Mouse (Mus musculus) liver, adult 2 months (tissue): ENCODE measurements around the gene Get4.

Experiments used
- CTCF ChIP-seq: fragments of 200-500 bp; IDR thresholded peaks from 2 replicates; pipeline ENCODE4 v1.5.1; 2011; ENCODE audit warnings: low read depth, low read length, control low read depth
- POLR2A ChIP-seq: fragments of 200-500 bp; IDR thresholded peaks from 2 replicates; pipeline ENCODE4 v1.6.1; 2011; ENCODE audit warnings: low read length, control low read depth; ENCODE audit not compliant: insufficient read depth; ENCODE audit errors: extremely low read depth

- TF ChIP-seq CTCF: no peak
- no peak for TF ChIP-seq POLR2A
These were observed 22.4 kb upstream of the Get4 start for GRCm38 (mm10) chr5:139229716-139230115.
